Mouse (Mus musculus): Measurements from ENCODE around the gene Tmcc3. TPM values are rescaled to one million over a fixed set of nuclear protein-coding genes. Genes with fewer than 3 reads are reported as not detected.

Gene Tmcc3
- total RNA-seq, 2 experiments from 2014 or later: 27.0 to 29.7 TPM

- no peak for DNase-seq
These were observed 20.8 kb downstream of the Tmcc3 start for GRCm38 (mm10) chr10:94332358-94333137.

- no peak for DNase-seq
These were observed 21.6 kb downstream of the Tmcc3 start for GRCm38 (mm10) chr10:94333328-94333727.

GRCm38 (mm10) chr10:94335047-94335446 is 23.3 kb downstream of the Tmcc3 start:
- no peak for DNase-seq

GRCm38 (mm10) chr10:94336071-94336470 is 24.3 kb downstream of the Tmcc3 start:
- no peak for DNase-seq

- DNase-seq: no peak
These were observed 29.8 kb downstream of the Tmcc3 start for GRCm38 (mm10) chr10:94341501-94341900.

GRCm38 (mm10) chr10:94342256-94342655 is 30.5 kb downstream of the Tmcc3 start:
- DNase-seq: no peak

GRCm38 (mm10) chr10:94343581-94343980 is 31.8 kb downstream of the Tmcc3 start:
- DNase-seq: no peak

- no peak for DNase-seq
These were observed 33.1 kb downstream of the Tmcc3 start for GRCm38 (mm10) chr10:94344631-94345417.

- no peak for DNase-seq
These were observed 33.9 kb downstream of the Tmcc3 start for GRCm38 (mm10) chr10:94345509-94346252.

GRCm38 (mm10) chr10:94346596-94346995 is 34.8 kb downstream of the Tmcc3 start:
- no peak for DNase-seq

GRCm38 (mm10) chr10:94347296-94347695 is 35.5 kb downstream of the Tmcc3 start:
- DNase-seq: no peak

GRCm38 (mm10) chr10:94347959-94348358 is 36.2 kb downstream of the Tmcc3 start:
- no peak for DNase-seq

- no peak for DNase-seq
These were observed 38.5 kb downstream of the Tmcc3 start for GRCm38 (mm10) chr10:94350207-94350606.

GRCm38 (mm10) chr10:94350896-94351661 is 39.3 kb downstream of the Tmcc3 start:
- peak; percentile 12 for DNase-seq

- DNase-seq: no peak
These were observed 40.6 kb downstream of the Tmcc3 start for GRCm38 (mm10) chr10:94352172-94352876.

- DNase-seq: no peak
These were observed 41.4 kb downstream of the Tmcc3 start for GRCm38 (mm10) chr10:94352877-94353853.

- no peak for DNase-seq
These were observed 42.3 kb downstream of the Tmcc3 start for GRCm38 (mm10) chr10:94354005-94354404.

GRCm38 (mm10) chr10:94354427-94354826 is 42.7 kb downstream of the Tmcc3 start:
- no peak for DNase-seq

- DNase-seq: no peak
These were observed 44.9 kb downstream of the Tmcc3 start for GRCm38 (mm10) chr10:94356504-94357169.

All from gastrocnemius, postnatal 10 days (tissue).